Mouse (Mus musculus) heart, embryonic 13.5 days (tissue): ENCODE data around the gene Taar2. TPM values are rescaled to one million over a fixed set of nuclear protein-coding genes. Genes with fewer than 3 reads are reported as not detected.

Experiments
- ATAC-seq: fragments of 200-750 bp; cut with Nextera tagmentation; 2 replicates; pipeline ENCODE4 v1.8.0; 2017; ENCODE audit warnings: moderate TSS enrichment; ENCODE audit not compliant: insufficient number of reproducible peaks, low FRiP score, low TSS enrichment; ENCODE audit errors: extremely low read depth
- H3K27ac ChIP-seq: fragments of 300-500 bp; sonication (generic); replicated peaks from 2 replicates; pipeline ENCODE4 v1.5.1; 2015; ENCODE audit warnings: moderate library complexity, mild to moderate bottlenecking, inconsistent platforms
- H3K27me3 ChIP-seq: fragments of 300-500 bp; sonication (generic); replicated peaks from 2 replicates; pipeline ENCODE4 v1.6.1; 2015; ENCODE audit warnings: mild to moderate bottlenecking, inconsistent platforms
- H3K36me3 ChIP-seq: fragments of 300-500 bp; sonication (generic); 2 replicates; pipeline ENCODE4 v1.6.1; 2015; ENCODE audit warnings: mild to moderate bottlenecking, inconsistent platforms
- H3K4me1 ChIP-seq: fragments of 300-500 bp; sonication (generic); 2 replicates; pipeline ENCODE4 v1.6.1; 2015; ENCODE audit warnings: inconsistent platforms
- H3K4me2 ChIP-seq: fragments of 300-500 bp; sonication (generic); 2 replicates; pipeline ENCODE4 v1.6.1; 2015; ENCODE audit warnings: inconsistent platforms, mild to moderate bottlenecking, moderate library complexity
- H3K4me3 ChIP-seq: fragments of 300-500 bp; sonication (generic); 2 replicates; pipeline ENCODE4 v1.5.1; 2015; ENCODE audit warnings: moderate library complexity, mild to moderate bottlenecking, inconsistent platforms
- H3K9ac ChIP-seq: fragments of 300-500 bp; sonication (generic); 2 replicates; pipeline ENCODE4 v1.6.1; 2015; ENCODE audit warnings: inconsistent platforms, mild to moderate bottlenecking, moderate library complexity
- H3K9me3 ChIP-seq: fragments of 300-500 bp; sonication (generic); 2 replicates; pipeline ENCODE4 v1.6.1; 2016; ENCODE audit warnings: inconsistent platforms
- WGBS: fragments of 180-500 bp; shearing (Covaris S2); methylation state at CpG from one replicate; pipeline ENCODE4 v1.1.7; 2015; ENCODE audit warnings: mixed read lengths; 5-methylcytosine and 5-hydroxymethylcytosine counted together
- polyA plus RNA-seq: library from polyadenylated mRNA; unstranded; fragments of >200 nt; fragmentation: Nextera tagmentation; extraction: Ambion mirVana; gene quantifications from 2 replicates; pipeline ENCODE4 v1.2.1, GENCODE M21; 2015

The Taar2 gene
- polyA plus RNA-seq, 1 experiment from 2014 or later, result not detected

DNA sequence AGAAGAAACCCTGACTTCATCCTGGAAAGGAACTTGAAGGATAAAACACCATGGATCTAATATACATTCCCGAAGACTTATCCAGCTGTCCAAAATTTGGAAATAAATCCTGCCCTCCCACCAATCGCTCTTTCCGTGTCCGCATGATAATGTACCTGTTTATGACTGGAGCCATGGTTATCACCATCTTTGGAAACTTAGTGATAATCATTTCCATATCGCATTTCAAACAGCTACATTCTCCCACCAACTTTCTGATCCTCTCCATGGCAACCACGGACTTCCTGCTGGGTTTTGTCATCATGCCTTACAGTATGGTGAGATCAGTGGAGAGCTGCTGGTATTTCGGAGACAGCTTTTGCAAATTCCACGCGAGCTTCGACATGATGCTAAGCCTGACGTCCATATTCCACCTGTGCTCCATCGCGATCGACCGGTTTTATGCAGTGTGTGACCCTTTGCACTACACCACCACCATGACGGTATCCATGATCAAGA lies 11.2 kb downstream of the Taar2 start, which contains the start of gene Taar3:
Taar3 (plus strand) TSS at position 51 of the 498 bp plus-strand sequence.
- ATAC-seq, result no peak
- Histone ChIP-seq H3K4me3 (no peak within 1 kb of the TSS), H3K4me1 (peaks cover 9% of the 10 kb centered on the region), H3K27ac (no peak within 1 kb of the TSS), H3K36me3 (no peaks in the 10 kb centered on the region), H3K4me2 (no peak within 1 kb of the TSS), H3K9ac (no peak within 1 kb of the TSS), H3K27me3 (no peaks in the 10 kb centered on the region), H3K9me3 (no peaks in the 10 kb centered on the region)
- WGBS, result 81% methylated on average over 16 of the region's 16 CpGs

DNA sequence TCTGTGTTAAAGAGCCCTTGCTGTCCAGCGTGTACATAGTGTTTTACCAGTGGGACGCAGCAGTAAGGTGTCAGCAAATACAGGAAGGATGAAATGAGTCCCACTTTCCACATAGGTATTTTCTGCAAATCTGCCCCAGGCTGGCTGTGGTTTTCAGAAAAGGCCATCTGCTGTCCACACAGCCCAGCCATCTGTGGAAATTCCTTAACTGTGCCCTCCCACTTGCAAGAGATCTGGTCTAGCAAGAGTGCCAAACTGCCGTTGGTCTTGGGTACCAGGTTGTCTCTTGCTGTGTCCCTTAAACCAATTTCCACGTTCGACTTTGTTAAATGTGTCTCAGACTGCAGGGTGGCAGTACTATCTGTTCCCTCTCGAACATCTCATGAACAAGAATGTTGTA lies 13.3 kb downstream of the Taar2 start:
- no peak for ATAC-seq
- Histone ChIP-seq H3K36me3 (no peaks in the 10 kb centered on the region), H3K27ac (no peak overlapping the region), H3K9me3 (no peaks in the 10 kb centered on the region), H3K4me2 (no peak overlapping the region), H3K4me3 (no peak overlapping the region), H3K27me3 (no peaks in the 10 kb centered on the region), H3K4me1 (peaks cover 11% of the 10 kb centered on the region), H3K9ac (no peak overlapping the region)
- WGBS, result 67% methylated on average over 6 of the region's 6 CpGs

DNA sequence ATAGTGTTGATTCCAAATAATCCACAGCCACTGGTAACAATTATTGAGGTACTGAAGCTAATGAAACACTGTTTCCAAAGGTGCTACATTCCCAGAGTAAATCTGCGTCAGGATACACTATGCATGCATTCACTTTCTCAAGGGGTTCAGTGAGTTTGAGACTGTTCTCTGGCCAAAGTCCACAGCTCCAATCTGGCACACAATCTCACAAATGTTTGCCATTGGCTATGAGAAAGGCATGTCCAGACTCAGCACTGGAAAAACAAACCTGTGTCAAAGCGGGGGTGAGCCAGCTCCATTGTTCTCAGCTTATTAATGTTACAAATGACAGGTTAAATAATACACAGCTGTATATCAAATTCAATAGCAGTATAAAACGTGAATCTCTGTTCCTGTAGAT lies 20.7 kb downstream of the Taar2 start:
- Histone ChIP-seq H3K27me3 (no peaks in the 10 kb centered on the region), H3K9ac (no peak overlapping the region), H3K36me3 (no peaks in the 10 kb centered on the region), H3K4me1 (peaks cover 20% of the 10 kb centered on the region; the same call in 1 of the 2 replicates), H3K4me3 (no peak overlapping the region), H3K4me2 (no peak overlapping the region), H3K27ac (no peak overlapping the region), H3K9me3 (no peaks in the 10 kb centered on the region)
- WGBS, result 53% methylated on average over 3 of the region's 3 CpGs
- ATAC-seq, result no peak

DNA sequence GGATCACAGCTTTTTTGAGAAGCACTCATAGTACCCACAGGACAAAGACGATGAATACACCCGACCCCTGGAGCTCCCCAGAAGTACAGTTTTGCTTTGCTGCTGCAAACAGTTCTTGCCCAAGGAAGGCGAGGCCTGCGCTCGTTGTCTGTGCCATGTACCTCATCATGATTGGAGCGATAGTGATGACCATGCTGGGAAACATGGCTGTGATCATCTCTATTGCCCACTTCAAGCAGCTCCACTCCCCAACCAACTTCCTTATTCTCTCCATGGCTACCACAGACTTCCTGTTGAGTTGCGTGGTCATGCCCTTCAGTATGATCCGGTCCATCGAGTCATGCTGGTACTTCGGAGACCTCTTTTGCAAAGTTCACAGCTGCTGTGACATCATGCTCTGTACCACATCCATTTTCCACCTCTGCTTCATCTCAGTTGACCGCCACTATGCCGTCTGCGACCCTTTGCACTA lies 22.1 kb downstream of the Taar2 start, which contains the start of gene Taar4:
Taar4 (plus strand) TSS at position 51 of the 472 bp plus-strand sequence.
- Histone ChIP-seq H3K4me1 (peaks cover 15% of the 10 kb centered on the region; the same call in 1 of the 2 replicates), H3K4me3 (no peak within 1 kb of the TSS), H3K9ac (no peak within 1 kb of the TSS), H3K9me3 (no peaks in the 10 kb centered on the region), H3K27ac (no peak within 1 kb of the TSS), H3K4me2 (no peak within 1 kb of the TSS), H3K36me3 (no peaks in the 10 kb centered on the region), H3K27me3 (no peaks in the 10 kb centered on the region)
- no peak for ATAC-seq
- 88% methylated on average over 13 of the region's 13 CpGs for WGBS

DNA sequence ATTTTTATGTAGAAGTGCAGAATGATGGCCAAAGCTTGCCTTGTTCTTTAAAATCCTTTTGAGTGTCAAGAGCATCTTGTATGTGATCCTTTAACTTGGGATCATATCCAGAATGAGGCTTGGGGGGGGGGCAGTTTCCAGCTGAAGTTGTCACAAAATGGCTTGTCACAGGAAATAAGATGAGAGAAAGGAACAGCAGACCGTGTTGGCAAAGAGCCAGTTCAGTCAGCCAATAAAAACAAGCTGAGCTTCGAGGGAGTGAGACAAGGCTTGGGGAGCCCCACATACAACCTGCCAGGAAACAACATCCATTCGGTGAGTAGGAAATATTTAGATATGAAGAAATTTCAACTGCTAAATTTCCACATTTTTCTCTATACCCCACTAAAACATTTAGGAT lies 25.1 kb downstream of the Taar2 start:
- ATAC-seq, result no peak
- Histone ChIP-seq H3K9me3 (no peaks in the 10 kb centered on the region), H3K36me3 (no peaks in the 10 kb centered on the region), H3K4me3 (no peak overlapping the region), H3K27ac (peak overlapping the region; percentile 59; the same call in 1 of the 2 replicates), H3K4me1 (peaks cover 9% of the 10 kb centered on the region; the same call in 1 of the 2 replicates), H3K27me3 (no peaks in the 10 kb centered on the region), H3K9ac (no peak overlapping the region), H3K4me2 (no peak overlapping the region)
- 34% methylated on average over 3 of the region's 3 CpGs for WGBS

DNA sequence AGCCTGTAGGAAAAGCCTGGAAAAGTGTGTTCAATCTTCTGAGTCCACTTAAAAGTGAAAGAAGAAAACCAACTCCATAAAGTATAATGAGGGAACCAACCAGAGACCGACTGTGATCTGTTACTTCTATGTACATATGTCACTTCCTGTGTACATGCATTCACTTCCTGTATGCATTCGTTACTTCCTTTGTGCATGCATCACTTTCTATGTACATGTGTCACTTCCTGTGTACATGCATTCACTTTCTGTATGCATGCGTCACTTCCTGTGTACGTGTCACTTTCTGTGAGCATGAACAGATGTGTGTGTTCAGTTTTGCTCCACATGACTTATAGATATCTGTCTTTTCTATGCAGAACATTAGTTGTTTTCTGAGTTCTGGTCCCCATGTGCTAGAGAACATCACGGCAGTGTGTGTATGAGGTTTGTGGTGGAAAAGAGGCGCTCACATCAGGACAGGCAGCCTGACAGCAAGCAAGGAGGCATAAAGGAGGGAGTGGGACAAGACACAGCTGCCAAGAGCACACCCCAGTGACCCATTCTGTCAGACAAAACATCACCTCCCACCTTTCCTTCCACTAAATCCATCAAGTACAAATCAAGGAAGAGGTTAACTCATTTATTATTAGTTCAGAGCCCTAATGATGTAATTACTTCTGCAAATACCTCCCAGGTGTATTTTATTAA lies 26.7 kb downstream of the Taar2 start:
- peaks cover 9% of the 10 kb centered on the region; the same call in 1 of the 2 replicates for H3K4me1 ChIP-seq
- no peaks in the 10 kb centered on the region for H3K9me3 ChIP-seq
- no peaks in the 10 kb centered on the region for H3K27me3 ChIP-seq
- 76% methylated on average over 6 of the region's 6 CpGs for WGBS
- H3K9ac ChIP-seq, result no peak overlapping the region
- no peak for ATAC-seq
- H3K36me3 ChIP-seq, result no peaks in the 10 kb centered on the region
- no peak overlapping the region for H3K27ac ChIP-seq
- no peak overlapping the region for H3K4me3 ChIP-seq
- H3K4me2 ChIP-seq, result no peak overlapping the region

DNA sequence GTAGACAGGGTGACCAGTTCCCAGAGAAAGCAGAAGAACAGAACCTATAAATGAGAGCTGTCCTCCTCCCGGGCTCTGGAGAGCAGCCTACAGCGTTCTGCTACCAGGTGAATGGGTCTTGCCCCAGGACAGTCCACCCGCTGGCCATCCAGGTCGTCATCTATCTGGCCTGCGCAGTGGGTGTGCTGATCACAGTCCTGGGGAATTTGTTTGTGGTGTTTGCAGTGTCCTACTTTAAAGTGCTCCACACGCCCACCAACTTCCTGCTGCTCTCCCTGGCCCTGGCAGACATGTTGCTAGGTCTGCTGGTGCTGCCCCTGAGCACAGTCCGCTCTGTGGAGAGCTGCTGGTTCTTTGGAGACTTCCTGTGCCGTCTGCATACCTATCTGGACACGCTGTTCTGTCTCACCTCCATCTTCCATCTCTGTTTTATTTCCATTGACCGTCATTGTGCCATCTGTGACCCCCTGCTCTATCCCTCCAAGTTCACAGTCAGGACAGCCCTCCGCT lies 32.3 kb downstream of the Taar2 start, which contains the start of gene Taar5:
Taar5 (plus strand) TSS at position 51 of the 510 bp plus-strand sequence.
- Histone ChIP-seq H3K4me3 (no peak within 1 kb of the TSS), H3K4me2 (no peak within 1 kb of the TSS), H3K9ac (no peak within 1 kb of the TSS), H3K27ac (no peak within 1 kb of the TSS), H3K27me3 (no peaks in the 10 kb centered on the region), H3K9me3 (no peaks in the 10 kb centered on the region), H3K36me3 (no peaks in the 10 kb centered on the region), H3K4me1 (peaks cover 3% of the 10 kb centered on the region; the same call in 1 of the 2 replicates)
- 79% methylated on average over 11 of the region's 11 CpGs for WGBS
- ATAC-seq, result no peak

DNA sequence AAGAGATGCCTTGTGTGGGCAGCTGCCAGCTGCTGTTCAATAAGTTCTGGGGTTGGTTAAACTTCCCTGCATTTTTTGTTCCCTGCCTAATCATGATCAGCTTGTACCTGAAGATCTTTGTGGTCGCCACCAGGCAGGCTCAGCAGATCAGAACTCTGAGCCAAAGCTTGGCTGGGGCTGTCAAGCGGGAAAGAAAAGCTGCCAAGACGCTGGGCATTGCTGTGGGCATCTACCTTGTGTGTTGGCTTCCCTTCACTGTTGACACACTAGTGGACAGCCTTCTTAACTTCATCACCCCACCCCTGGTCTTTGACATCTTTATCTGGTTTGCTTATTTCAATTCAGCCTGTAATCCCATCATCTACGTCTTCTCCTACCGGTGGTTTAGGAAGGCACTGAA lies 32.9 kb downstream of the Taar2 start:
- Histone ChIP-seq H3K36me3 (no peaks in the 10 kb centered on the region), H3K9ac (no peak overlapping the region), H3K4me3 (no peak overlapping the region), H3K27ac (no peak overlapping the region), H3K9me3 (no peaks in the 10 kb centered on the region), H3K4me1 (peaks cover 3% of the 10 kb centered on the region; the same call in 1 of the 2 replicates), H3K4me2 (no peak overlapping the region), H3K27me3 (no peaks in the 10 kb centered on the region)
- ATAC-seq, result no peak
- 72% methylated on average over 5 of the region's 5 CpGs for WGBS

DNA sequence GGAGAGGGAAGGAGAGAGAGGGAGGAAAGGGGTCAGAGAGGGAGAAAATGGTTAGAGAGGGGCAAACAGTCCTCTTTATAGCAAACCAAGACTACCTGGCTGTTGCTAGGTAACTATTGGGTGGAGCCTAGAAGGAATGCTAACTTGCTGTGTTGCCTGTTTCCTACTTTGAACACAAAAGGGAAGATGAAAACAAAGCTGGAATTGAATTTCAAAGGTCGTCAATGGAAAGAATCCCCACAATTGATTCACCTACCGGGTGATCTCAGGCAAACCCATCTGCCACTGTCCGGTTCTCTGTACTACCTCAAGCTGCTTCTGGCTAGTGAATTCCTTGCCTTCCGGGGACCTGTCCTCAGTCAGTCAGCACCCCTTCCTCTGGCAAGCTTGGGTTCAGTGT lies 39.6 kb downstream of the Taar2 start:
- no peak overlapping the region for H3K27ac ChIP-seq
- H3K36me3 ChIP-seq, result no peaks in the 10 kb centered on the region
- WGBS, result 49% methylated on average over 4 of the region's 4 CpGs
- no peaks in the 10 kb centered on the region for H3K27me3 ChIP-seq
- H3K4me3 ChIP-seq, result no peak overlapping the region
- H3K9me3 ChIP-seq, result no peaks in the 10 kb centered on the region
- no peak overlapping the region for H3K9ac ChIP-seq
- peaks cover 3% of the 10 kb centered on the region; the same call in 1 of the 2 replicates for H3K4me1 ChIP-seq
- H3K4me2 ChIP-seq, result no peak overlapping the region
- no peak for ATAC-seq

DNA sequence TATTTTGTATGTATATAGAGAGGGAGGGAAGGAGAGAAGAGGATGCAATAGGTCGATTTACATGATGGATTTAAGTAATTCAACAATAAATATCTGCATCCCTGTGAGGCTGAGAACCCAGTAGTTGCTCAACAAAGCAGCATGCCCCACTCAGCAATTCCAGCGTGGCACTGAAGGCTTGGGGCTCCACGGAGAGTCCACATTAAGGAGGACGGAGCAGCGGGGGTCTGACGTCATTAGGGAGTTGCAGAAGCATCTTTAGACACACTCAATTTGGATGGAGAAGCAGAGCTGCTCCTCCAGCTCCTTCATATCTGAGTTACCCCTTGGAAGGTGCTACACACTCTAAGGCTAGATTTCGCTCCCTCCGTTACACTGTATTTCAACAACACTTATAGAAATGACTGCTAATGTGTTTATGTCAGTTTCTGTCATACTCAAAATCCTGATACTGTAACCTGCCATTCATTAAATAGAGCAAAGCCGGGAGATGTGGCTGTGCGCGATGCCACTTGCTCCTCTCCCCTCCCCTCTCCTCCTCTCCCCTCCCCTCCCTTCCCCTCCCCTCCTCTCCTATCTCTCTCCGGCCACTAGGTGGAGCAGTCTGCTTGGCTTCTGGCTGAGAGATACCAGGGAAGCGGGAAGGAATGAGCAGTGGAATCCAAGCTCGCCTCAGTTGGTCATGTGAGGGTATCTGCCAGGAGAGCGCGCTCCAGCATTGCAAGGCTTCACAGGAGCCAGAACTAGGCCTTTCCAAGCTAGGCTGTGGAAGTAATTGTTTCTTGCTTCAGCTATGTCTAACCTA lies 40.7 kb downstream of the Taar2 start:
- WGBS, result 33% methylated on average over 16 of the region's 16 CpGs
- no peak for ATAC-seq

DNA sequence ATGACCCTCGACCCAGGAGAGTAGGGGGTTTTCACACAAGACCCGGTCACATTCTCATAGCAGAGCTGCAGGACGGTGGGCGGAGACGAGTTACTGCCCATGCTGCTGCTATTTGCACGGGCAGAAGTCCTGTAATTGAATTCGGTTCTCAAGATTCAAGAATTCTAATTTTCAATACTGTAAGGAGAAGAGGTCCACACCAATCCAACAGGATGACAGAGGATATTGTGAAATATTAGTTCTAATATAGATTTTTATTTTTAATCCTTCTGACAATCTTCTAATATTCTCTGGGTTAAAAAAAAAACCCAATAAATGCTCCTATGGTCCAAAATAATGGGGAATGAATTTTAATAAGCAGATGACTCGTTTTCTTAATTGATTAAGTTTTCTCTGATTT lies 47.2 kb downstream of the Taar2 start, which contains the start of gene Taar6:
Taar6 (minus strand) TSS at position 101 of the 400 bp plus-strand sequence.
- Histone ChIP-seq H3K27ac (no peak within 1 kb of the TSS), H3K9me3 (no peaks in the 10 kb centered on the region), H3K27me3 (no peaks in the 10 kb centered on the region), H3K9ac (no peak within 1 kb of the TSS), H3K4me2 (no peak within 1 kb of the TSS), H3K4me3 (no peak within 1 kb of the TSS), H3K4me1 (no peaks in the 10 kb centered on the region), H3K36me3 (no peaks in the 10 kb centered on the region)
- no peak for ATAC-seq
- WGBS, result 73% methylated on average over 8 of the region's 8 CpGs

More for the DNA sequence above, 40.7 kb downstream of the Taar2 start:
- Histone ChIP-seq H3K4me2 (no peak overlapping the region), H3K9ac (no peak overlapping the region), H3K27ac (no peak overlapping the region), H3K4me3 (no peak overlapping the region), H3K9me3 (no peaks in the 10 kb centered on the region), H3K27me3 (no peaks in the 10 kb centered on the region), H3K4me1 (peaks cover 3% of the 10 kb centered on the region; the same call in 1 of the 2 replicates), H3K36me3 (no peaks in the 10 kb centered on the region)
